Mouse (Mus musculus) neural tube, embryonic 12.5 days (tissue): Measurements from ENCODE around the gene Asb4. TPM values are rescaled to one million over a fixed set of nuclear protein-coding genes. Genes with fewer than 3 reads are reported as not detected.
"Not testable (repeated sequence)": the region's sequence is repeated elsewhere in the genome, so short reads cannot be mapped to it uniquely, and the experiment has no call there.

ENCODE experiments used
- ATAC-seq: fragments of 200-750 bp; cut with Nextera tagmentation; 2 replicates; pipeline ENCODE4 v1.8.0; 2017; ENCODE audit warnings: low read depth, mild to moderate bottlenecking, moderate TSS enrichment, moderate library complexity; ENCODE audit not compliant: low FRiP score
- H3K27ac ChIP-seq: fragments of 300-500 bp; sonication (generic); 2 replicates; pipeline ENCODE4 v1.5.1; 2016
- H3K27me3 ChIP-seq: fragments of 300-500 bp; sonication (generic); replicated peaks from 2 replicates; pipeline ENCODE4 v1.6.1; 2016; ENCODE audit warnings: mild to moderate bottlenecking
- H3K36me3 ChIP-seq: fragments of 300-500 bp; sonication (generic); 2 replicates; pipeline ENCODE4 v1.6.1; 2016; ENCODE audit warnings: mild to moderate bottlenecking
- H3K4me1 ChIP-seq: fragments of 300-500 bp; sonication (generic); 2 replicates; pipeline ENCODE4 v1.6.1; 2016
- H3K4me2 ChIP-seq: fragments of 300-500 bp; sonication (generic); replicated peaks from 2 replicates; pipeline ENCODE4 v1.6.1; 2016; ENCODE audit warnings: mild to moderate bottlenecking
- H3K4me3 ChIP-seq: fragments of 300-500 bp; sonication (generic); 2 replicates; pipeline ENCODE4 v1.5.1; 2016
- H3K9ac ChIP-seq: fragments of 300-500 bp; sonication (generic); 2 replicates; pipeline ENCODE4 v1.6.1; 2016; ENCODE audit warnings: mild to moderate bottlenecking
- H3K9me3 ChIP-seq: fragments of 300-500 bp; sonication (generic); 2 replicates; pipeline ENCODE4 v1.6.1; 2016; ENCODE audit warnings: mild to moderate bottlenecking
- WGBS: fragments of 180-500 bp; shearing (Covaris S2); methylation state at CpG from one replicate; pipeline ENCODE4 v1.1.7; 2016; 5-methylcytosine and 5-hydroxymethylcytosine counted together
- polyA plus RNA-seq: library from polyadenylated mRNA; unstranded; fragments of >200 nt; fragmentation: Nextera tagmentation; extraction: Ambion mirVana; gene quantifications from 2 replicates; pipeline ENCODE4 v1.2.1, GENCODE M21; 2016

The Asb4 gene
- polyA plus RNA-seq: 21.2 and 22.7 TPM in 2 replicates

DNA sequence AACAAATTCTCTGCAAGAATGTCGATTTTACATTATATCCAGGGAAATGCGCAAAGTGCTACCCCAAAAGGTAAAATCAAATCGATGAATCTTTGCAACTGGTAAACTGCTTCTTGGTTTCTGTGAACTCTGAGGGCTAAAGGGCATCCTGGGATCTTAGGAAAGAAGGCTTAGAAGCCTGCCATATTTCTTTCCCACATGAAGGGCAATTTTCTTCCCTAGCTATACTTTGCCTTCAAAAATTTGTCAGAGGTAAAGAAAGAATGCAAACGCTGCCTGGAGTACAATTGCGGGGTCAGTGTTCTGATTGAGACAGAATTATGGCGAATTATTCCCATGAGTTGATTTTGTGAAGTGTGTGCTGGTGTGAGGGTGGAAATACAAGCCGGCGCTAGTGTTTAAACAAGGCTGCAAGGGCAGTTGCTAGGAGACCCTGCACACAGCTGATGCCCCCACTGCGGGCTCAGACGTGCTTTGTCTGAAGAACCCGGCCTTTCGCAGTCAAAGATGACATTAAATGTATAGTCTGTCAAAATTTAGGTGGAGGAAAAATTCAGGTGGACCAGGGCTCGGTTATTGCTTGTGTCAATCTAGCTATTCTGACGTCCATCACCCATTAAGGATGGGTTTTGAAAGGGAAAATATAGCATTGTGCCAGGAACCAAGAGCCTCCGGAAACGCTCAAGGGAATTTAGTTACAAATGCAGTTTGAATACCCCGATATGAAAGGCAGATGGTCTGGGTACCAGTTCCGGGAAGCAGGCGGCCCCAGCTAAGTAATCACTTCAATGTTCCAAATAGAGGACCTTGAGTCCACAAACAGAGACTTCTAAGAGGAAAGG, at the start of gene Asb4:
Gene Asb4, plus strand, starts transcription at position 51 of the 842 bp plus-strand sequence.
- peaks cover 44% of the 10 kb centered on the region for H3K4me1 ChIP-seq
- peak; percentile 59 for ATAC-seq
- 4% methylated on average over 19 of the region's 19 CpGs for whole genome bisulfite sequencing

DNA sequence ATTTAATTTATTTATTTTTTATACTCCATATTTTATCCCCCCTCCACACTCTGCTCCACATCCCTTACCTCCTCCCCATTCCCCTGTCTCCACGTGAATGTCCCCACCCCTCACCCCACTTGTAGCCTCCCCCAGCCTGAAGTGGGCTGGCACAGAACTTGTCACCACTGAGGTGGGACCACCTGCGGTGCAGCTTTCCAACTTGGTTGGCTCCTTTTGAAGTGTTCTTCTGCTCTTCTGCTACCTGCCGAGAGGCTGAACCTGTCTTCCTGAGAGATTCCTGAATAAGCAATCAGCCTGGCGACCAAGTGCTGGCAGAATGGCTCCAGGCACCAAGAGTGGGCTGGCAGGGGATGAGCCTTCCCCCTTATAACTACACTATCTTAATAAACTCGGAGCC, 49.2 kb upstream of the Asb4 start:
- no peak overlapping the region for H3K4me2 ChIP-seq
- no peaks in the 10 kb centered on the region for H3K27me3 ChIP-seq
- H3K9ac ChIP-seq: no peak overlapping the region
- no peaks in the 10 kb centered on the region for H3K9me3 ChIP-seq
- no peaks in the 10 kb centered on the region for H3K4me1 ChIP-seq
- no peak overlapping the region for H3K4me3 ChIP-seq
- no peak for ATAC-seq
- H3K36me3 ChIP-seq: no peaks in the 10 kb centered on the region
- H3K27ac ChIP-seq: no peak overlapping the region
- 51% methylated on average over 5 of the region's 5 CpGs for WGBS

More for the DNA sequence above, at the start of gene Asb4:
- Histone ChIP-seq H3K27me3 (no peaks in the 10 kb centered on the region), H3K27ac (peak within 1 kb of the TSS; percentile 67), H3K9ac (0 out of 2 replicates have a peak within 1 kb of the TSS, but pooled peaks have one; percentile 17), H3K9me3 (no peaks in the 10 kb centered on the region), H3K36me3 (no peaks in the 10 kb centered on the region), H3K4me2 (peak within 1 kb of the TSS; percentile 56), H3K4me3 (peak within 1 kb of the TSS; percentile 27)

DNA sequence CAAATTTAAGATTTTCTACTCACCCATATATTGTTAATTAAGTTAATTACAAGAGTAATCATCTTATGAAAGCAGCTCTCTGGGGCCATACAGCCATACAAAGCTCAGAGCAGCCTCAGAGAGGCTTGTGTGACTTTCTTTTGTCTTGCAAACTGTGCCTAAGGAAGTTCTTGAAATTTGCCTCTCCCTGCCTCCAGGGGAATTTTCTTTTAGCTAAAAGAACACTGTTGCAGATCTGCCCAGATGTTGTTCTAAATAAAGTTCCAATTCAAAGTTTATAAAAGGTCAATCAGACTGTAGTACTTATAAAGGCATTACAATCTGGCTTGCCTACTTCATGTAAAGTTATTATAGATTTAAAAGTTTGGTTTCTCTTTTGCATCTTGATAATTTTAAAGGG, 47.2 kb upstream of the Asb4 start:
- H3K4me2 ChIP-seq, H3K36me3 ChIP-seq, H3K4me3 ChIP-seq, ATAC-seq, H3K4me1 ChIP-seq, H3K27ac ChIP-seq, H3K9me3 ChIP-seq, H3K27me3 ChIP-seq, H3K9ac ChIP-seq: not testable (repeated sequence)

DNA sequence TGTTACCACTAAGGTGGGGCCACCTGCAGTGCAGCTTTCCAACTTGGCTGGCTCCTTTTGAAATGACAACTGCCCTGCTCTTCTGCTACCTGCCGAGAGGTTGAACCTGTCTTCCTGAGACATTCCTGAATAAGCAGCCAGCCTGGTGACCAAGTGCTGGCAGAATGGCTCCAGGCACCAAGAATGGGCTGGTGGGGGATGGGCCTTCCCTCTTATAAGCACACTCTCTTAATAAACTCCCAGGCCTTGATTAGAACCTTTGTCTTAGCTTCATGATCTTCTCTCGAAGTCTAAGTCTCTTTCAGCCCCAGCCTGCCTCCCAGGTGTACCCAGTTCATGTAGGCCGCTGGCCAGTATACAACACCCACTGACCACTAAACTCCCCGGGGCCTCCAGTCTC, 44.4 kb upstream of the Asb4 start:
- WGBS: 90% methylated on average over 4 of the region's 4 CpGs
- not testable (repeated sequence) for H3K4me1 ChIP-seq, H3K9ac ChIP-seq, H3K36me3 ChIP-seq, H3K27me3 ChIP-seq, H3K9me3 ChIP-seq, H3K4me3 ChIP-seq, ATAC-seq, H3K27ac ChIP-seq, H3K4me2 ChIP-seq

DNA sequence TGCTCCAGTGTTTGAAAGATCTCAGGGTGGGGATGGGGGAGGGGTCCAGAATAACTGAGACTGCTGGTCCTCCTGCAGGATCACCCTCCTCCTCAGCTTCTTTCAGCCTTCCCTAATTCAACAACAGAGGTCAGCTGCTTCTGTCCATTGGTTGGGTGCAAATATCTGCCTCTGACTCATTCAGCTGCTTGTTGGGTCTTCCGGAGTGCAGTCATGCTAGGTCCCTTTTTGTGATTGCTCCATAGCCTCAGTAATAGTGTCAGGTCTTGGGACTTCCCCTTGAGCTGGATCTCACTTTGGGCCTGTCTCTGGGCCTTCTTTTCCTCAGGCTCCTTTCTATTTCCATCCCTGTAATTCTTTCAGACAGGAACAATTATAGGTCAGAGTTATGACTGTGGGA, 43.9 kb upstream of the Asb4 start:
- not testable (repeated sequence) for H3K4me2 ChIP-seq, H3K4me1 ChIP-seq, H3K27ac ChIP-seq, H3K4me3 ChIP-seq, H3K36me3 ChIP-seq, H3K9ac ChIP-seq, H3K9me3 ChIP-seq, H3K27me3 ChIP-seq, ATAC-seq
- WGBS: 93% methylated on average over 1 of the region's 1 CpGs

DNA sequence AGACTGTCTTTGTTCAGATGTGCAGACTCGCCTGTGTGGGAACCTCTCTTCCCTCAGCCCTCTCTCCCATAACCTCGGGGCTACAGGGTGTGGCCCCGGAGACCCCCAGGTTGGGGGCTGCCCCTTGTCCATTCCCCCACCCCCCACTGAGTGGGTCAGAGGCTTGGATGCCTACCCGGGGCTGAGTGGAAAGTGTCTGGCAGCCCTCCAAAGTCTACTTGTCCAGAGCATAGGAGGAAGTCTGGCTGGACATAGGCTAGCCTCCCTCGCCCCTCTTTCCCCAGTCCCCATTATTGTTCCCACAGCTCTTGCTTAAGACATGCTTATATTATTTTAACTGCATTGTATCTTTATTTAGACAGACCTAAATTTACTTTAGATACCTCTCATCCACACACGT, 38.9 kb upstream of the Asb4 start:
- H3K4me2 ChIP-seq: no peak overlapping the region
- no peak for ATAC-seq
- H3K27ac ChIP-seq: no peak overlapping the region
- no peaks in the 10 kb centered on the region for H3K4me1 ChIP-seq
- H3K9me3 ChIP-seq: no peaks in the 10 kb centered on the region
- no peaks in the 10 kb centered on the region for H3K27me3 ChIP-seq
- H3K4me3 ChIP-seq: no peak overlapping the region
- H3K36me3 ChIP-seq: no peaks in the 10 kb centered on the region
- 75% methylated on average over 6 of the region's 6 CpGs for WGBS
- no peak overlapping the region for H3K9ac ChIP-seq

DNA sequence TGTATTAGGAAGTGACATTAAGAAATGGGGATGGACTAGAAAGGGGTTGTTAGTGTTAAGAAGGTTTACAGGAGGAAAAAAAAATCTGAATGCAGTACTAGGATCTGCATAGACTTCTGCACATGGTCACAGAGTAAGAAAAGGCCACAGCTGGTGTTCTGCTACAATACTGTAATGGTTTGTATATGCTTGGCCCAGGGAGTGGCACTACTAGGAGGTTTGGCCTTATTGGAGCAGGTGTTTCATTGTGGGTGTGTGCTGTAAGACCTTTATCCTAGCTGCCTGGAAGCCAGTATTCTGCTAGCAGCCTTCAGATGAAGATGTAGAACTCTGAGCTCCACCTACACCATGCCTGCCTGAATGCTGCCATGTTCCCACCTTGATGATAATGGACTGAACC, 25.3 kb upstream of the Asb4 start:
- Histone ChIP-seq H3K27ac (no peak overlapping the region), H3K4me3 (no peak overlapping the region), H3K27me3 (no peaks in the 10 kb centered on the region), H3K9me3 (no peaks in the 10 kb centered on the region), H3K9ac (no peak overlapping the region), H3K4me2 (no peak overlapping the region), H3K36me3 (no peaks in the 10 kb centered on the region), H3K4me1 (no peaks in the 10 kb centered on the region)
- ATAC-seq: no peak

DNA sequence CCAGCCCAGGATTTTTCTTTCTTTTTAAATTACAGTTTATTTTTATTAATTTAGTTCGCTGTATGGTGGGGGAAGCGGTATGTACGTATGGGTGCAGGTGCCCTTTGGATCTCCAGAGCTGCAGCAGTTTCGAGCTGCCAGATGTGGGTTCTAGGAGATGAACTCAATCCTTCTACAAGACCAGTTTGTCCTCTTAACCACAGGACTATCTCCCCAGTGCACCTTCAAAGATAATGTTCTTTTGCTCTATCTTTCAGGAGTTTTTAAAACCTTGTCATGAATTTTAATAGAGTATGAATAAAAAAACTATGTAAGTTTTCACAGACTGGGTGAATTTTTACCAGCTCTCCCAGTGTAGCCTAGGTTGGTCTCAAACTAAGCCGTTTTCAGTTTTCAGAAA, 22.8 kb upstream of the Asb4 start:
- Histone ChIP-seq H3K4me2 (no peak overlapping the region), H3K27me3 (no peaks in the 10 kb centered on the region), H3K9ac (no peak overlapping the region), H3K9me3 (no peaks in the 10 kb centered on the region), H3K27ac (no peak overlapping the region), H3K36me3 (no peaks in the 10 kb centered on the region), H3K4me3 (no peak overlapping the region), H3K4me1 (no peaks in the 10 kb centered on the region)
- WGBS: 91% methylated on average over 5 of the region's 5 CpGs
- ATAC-seq: no peak

DNA sequence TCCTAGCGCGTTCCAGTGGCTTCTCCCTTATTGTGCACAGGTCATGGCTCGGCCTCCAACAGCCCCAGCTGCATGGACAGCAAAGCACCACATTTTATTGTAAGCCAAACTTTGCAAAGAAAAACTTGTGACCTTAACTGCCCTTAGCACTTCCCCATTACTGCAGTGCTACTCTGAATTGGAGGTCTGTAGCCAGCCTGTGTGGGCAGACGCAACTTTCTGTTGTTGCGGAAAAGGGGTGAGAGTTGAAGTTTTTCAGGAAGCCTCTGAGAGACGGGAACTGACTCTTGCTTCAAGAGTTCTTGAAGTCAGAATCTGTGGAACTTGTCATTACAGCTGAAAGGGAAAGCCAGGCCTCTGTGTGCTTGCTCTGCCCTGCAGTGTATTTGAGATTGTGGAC, 21.2 kb upstream of the Asb4 start:
- 65% methylated on average over 6 of the region's 6 CpGs for WGBS
- ATAC-seq: no peak
- no peak overlapping the region for H3K4me3 ChIP-seq

DNA sequence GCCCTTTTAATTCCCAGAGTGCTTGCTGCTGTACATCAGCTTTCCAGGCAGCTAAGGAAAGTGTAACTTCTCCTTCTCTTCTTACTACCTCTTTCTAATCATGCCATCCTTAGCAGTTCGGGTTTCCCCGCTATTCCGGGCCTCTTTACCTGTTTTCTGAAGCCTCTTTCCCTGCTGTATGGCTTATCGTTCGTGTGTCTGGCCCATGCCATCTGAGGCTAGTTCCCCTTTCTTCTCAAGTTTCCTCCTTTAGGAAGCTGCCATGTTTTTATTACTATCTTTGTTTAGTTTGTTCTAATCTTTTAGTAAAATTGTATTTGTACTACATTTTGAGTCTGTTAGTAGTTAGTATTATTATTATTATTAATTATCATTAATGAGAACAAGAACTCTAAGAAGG, 17.3 kb upstream of the Asb4 start:
- no peak overlapping the region for H3K4me2 ChIP-seq
- no peaks in the 10 kb centered on the region for H3K9me3 ChIP-seq
- WGBS: 85% methylated on average over 5 of the region's 5 CpGs
- H3K9ac ChIP-seq: no peak overlapping the region
- no peaks in the 10 kb centered on the region for H3K36me3 ChIP-seq
- H3K27ac ChIP-seq: no peak overlapping the region
- ATAC-seq: no peak
- H3K4me1 ChIP-seq: no peaks in the 10 kb centered on the region
- H3K4me3 ChIP-seq: no peak overlapping the region
- H3K27me3 ChIP-seq: no peaks in the 10 kb centered on the region

More for the DNA sequence above, 21.2 kb upstream of the Asb4 start:
- no peaks in the 10 kb centered on the region for H3K36me3 ChIP-seq
- no peaks in the 10 kb centered on the region for H3K27me3 ChIP-seq
- H3K4me1 ChIP-seq: no peaks in the 10 kb centered on the region
- no peak overlapping the region for H3K27ac ChIP-seq
- no peak overlapping the region for H3K9ac ChIP-seq
- H3K4me2 ChIP-seq: no peak overlapping the region
- H3K9me3 ChIP-seq: no peaks in the 10 kb centered on the region

DNA sequence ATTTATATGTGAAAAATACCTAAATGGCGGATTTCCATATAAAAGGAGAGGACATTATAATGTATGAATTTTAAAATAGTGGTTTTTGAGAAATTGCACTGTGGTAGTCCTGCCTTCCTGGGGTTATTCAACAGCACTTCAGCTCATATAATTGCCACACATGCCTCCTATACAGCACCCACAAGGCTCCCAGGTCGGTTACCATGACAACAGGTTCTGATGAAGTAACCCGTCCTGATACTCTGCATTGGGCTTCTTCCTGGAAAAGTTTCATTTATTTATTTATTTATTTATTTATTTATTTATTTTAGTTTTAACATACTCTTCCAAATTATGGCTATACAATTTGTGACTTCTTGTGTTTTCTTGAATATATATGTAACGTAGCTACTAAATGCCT, 6.3 kb upstream of the Asb4 start:
- no peaks in the 10 kb centered on the region for H3K27me3 ChIP-seq
- no peak for ATAC-seq
- 76% methylated on average over 4 of the region's 4 CpGs for WGBS
- no peak overlapping the region for H3K4me2 ChIP-seq
- H3K9ac ChIP-seq: no peak overlapping the region
- no peaks in the 10 kb centered on the region for H3K9me3 ChIP-seq
- H3K4me3 ChIP-seq: no peak overlapping the region
- H3K36me3 ChIP-seq: no peaks in the 10 kb centered on the region
- peaks cover 30% of the 10 kb centered on the region for H3K4me1 ChIP-seq
- no peak overlapping the region for H3K27ac ChIP-seq

DNA sequence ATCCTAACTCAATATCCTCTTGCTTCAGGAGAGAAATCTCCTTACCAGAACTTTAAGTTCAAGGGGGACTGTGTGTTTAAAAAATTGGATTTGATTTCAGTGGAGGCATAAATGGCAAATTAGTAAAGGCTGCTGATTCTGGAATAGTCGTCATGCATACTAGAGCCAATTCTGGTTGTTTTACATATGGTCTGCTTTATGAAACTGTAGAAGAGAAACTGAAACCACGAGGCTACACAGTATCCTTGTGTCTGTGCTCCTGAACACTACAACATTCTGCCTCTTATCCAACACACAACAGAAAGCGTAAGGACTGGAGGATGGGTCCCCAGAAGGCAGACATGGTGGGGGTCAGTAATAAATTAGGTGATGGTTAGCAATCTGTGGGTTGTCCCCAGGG, 4.1 kb upstream of the Asb4 start:
- Histone ChIP-seq H3K4me3 (no peak overlapping the region), H3K36me3 (no peaks in the 10 kb centered on the region), H3K27me3 (no peaks in the 10 kb centered on the region), H3K27ac (0 out of 2 replicates have a peak overlapping the region, but pooled peaks have one; percentile 85), H3K9ac (no peak overlapping the region), H3K4me1 (peaks cover 44% of the 10 kb centered on the region), H3K4me2 (peak overlapping the region; percentile 54; the same call in 1 of the 2 replicates), H3K9me3 (no peaks in the 10 kb centered on the region)
- WGBS: 78% methylated on average over 3 of the region's 3 CpGs
- no peak for ATAC-seq
